Mouse (Mus musculus) adipocyte (in vitro differentiated cells): ENCODE results near the gene Atg4b.

Experiments
- DNase-seq: peaks from one replicate; pipeline ENCODE4 v3.0.0-alpha.2; 2016; ENCODE audit warnings: low spot score

The Atg4b gene

GRCm38 (mm10) chr1:93751290-93751689, at the start of gene Atg4b:
Gene Atg4b (plus strand): TSS chr1:93751500.
- no peak for DNase-seq

GRCm38 (mm10) chr1:93702106-93702505, 49.2 kb upstream of the Atg4b start:
- DNase-seq = no peak

- no peak for DNase-seq
Measured at GRCm38 (mm10) chr1:93703472-93704048, 47.7 kb upstream of the Atg4b start.

GRCm38 (mm10) chr1:93704341-93704740, 47.0 kb upstream of the Atg4b start:
- no peak for DNase-seq

GRCm38 (mm10) chr1:93705389-93705788, 45.9 kb upstream of the Atg4b start:
- no peak for DNase-seq

- DNase-seq = no peak
Measured at GRCm38 (mm10) chr1:93716166-93716565, 35.1 kb upstream of the Atg4b start.

- DNase-seq = no peak
Measured at GRCm38 (mm10) chr1:93721557-93721956, 29.7 kb upstream of the Atg4b start.

- DNase-seq = no peak
Measured at GRCm38 (mm10) chr1:93724623-93725022, 26.7 kb upstream of the Atg4b start.

GRCm38 (mm10) chr1:93725665-93726064, 25.6 kb upstream of the Atg4b start:
- DNase-seq = no peak

GRCm38 (mm10) chr1:93726116-93726515, 25.2 kb upstream of the Atg4b start:
- no peak for DNase-seq

GRCm38 (mm10) chr1:93726974-93727373, 24.3 kb upstream of the Atg4b start:
- DNase-seq = peak; percentile 44

- DNase-seq = no peak
Measured at GRCm38 (mm10) chr1:93731103-93731502, 20.2 kb upstream of the Atg4b start.

GRCm38 (mm10) chr1:93731880-93732281, 19.4 kb upstream of the Atg4b start:
- no peak for DNase-seq

GRCm38 (mm10) chr1:93735859-93736258, 15.4 kb upstream of the Atg4b start:
- no peak for DNase-seq

- DNase-seq = no peak
Measured at GRCm38 (mm10) chr1:93737711-93738110, 13.6 kb upstream of the Atg4b start.

GRCm38 (mm10) chr1:93740671-93741070, 10.6 kb upstream of the Atg4b start:
- DNase-seq = no peak

- no peak for DNase-seq
Measured at GRCm38 (mm10) chr1:93741987-93742386, 9.3 kb upstream of the Atg4b start.

- no peak for DNase-seq
Measured at GRCm38 (mm10) chr1:93742910-93743309, 8.4 kb upstream of the Atg4b start.

- peak; percentile 37 for DNase-seq
Measured at GRCm38 (mm10) chr1:93746179-93746578, 5.1 kb upstream of the Atg4b start.

GRCm38 (mm10) chr1:93748539-93748938, 2.8 kb upstream of the Atg4b start:
- peak; percentile 49 for DNase-seq

GRCm38 (mm10) chr1:93753911-93754572, 2.7 kb downstream of the Atg4b start:
- peak; percentile 26 for DNase-seq

- DNase-seq = peak; percentile 91
Measured at GRCm38 (mm10) chr1:93754573-93755290, 3.4 kb downstream of the Atg4b start, which contains the start of gene Thap4. Gene Thap4 (minus strand): TSS chr1:93754864.

- DNase-seq = peak; percentile 22
Measured at GRCm38 (mm10) chr1:93755291-93755610, 4.0 kb downstream of the Atg4b start.
